Mouse (Mus musculus) C2C12 (cell line): ENCODE data around the gene Adora2a.

ENCODE experiments used
- CTCF ChIP-seq: IDR thresholded peaks from one replicate; pipeline ENCODE4 v1.5.1; 2011; ENCODE audit not compliant: control insufficient read depth, insufficient read depth, insufficient read length
- USF1 ChIP-seq: IDR thresholded peaks from one replicate; pipeline ENCODE4 v1.6.1; 2011; ENCODE audit warnings: low read depth, mild to moderate bottlenecking, control low read depth, moderate library complexity

DNA sequence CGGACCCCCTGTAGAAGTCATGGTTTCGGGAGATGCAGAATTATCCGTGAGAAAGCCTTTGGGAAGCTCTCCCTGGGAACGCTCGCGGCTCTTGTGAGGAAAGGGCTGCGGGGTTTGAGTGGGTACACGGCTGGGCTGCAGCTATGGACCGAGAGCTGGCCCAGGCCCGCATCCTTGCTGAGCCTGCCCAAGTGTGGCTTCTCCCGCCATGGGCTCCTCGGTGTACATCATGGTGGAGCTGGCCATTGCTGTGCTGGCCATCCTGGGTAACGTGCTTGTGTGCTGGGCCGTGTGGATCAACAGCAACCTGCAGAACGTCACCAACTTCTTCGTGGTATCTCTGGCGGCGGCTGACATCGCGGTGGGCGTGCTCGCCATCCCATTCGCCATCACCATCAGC, 9.1 kb downstream of the Adora2a start:
- no peak for TF ChIP-seq CTCF
- no peak for TF ChIP-seq USF1
